Mouse (Mus musculus) cerebellum, adult 8-10 months (tissue): ENCODE results near the gene Actrt2.

Experiments
- DNase-seq: peaks from one replicate; pipeline ENCODE4 v3.0.0; 2022

Actrt2 gene

DNA sequence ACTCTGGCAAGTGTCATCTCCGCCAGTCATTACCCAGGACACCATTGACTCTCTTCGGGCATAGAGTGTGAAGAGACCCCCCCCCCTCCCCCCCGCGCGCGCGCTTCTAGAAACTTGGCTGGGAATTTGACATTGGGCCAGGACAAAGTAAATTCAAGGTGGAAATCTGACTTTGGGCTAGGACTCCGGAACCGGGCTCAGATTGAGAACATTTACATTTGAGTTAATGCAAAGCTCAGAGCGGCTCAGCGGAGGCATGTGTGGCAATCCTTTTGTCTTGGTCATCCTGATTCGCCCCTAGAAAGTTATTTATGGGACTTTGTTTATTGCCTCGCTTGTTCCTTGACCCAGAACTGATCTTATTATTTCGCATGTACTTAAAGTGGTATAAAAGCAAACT lies 14.6 kb upstream of the Actrt2 start:
- DNase-seq = no peak

DNA sequence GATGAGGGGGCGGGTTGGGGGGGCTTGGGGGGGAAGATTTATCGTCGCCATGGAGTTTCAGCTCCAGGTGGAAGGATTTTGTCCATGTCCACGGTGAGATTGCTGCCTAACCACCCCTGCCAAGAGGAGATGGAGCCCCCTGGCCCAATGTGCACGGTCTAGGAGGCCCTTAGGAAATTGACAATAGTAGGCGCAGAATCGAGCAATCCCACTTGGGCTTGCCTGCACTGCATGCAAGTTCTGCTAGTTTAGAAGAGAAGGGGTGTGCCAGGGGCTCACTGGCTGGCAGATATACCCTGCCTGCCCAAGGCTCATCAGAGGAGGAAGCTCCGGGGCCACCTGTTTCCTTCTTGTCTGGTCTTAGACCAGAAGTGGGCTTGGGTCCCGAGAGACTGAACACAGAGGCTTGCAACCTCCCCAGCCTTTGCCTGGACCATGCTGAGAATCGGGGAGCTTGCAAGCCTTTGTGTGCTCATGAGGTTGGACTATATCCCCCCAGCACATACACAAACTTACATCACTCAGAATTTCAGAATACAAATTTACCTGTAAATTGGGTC lies 7.9 kb upstream of the Actrt2 start:
- no peak for DNase-seq

DNA sequence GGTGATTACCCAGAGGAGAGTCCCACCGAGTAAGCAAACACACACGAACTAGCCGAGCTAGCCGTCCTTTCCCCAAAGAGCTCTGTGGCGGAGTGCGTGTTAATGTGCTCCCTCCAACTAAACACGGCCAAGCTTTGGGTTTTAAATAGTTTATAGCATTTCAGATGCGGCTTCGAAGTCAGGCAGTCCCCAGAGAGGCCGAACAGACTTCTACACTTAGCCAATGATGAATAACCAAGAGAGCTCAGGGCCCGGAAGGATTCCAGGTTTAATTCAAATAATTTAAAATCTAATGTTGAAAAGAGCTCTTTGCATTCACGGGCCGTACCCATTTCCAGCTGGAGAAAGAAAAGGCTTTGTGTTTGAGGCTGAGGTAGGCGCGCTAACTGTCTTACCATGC lies 7.3 kb upstream of the Actrt2 start:
- DNase-seq = no peak

DNA sequence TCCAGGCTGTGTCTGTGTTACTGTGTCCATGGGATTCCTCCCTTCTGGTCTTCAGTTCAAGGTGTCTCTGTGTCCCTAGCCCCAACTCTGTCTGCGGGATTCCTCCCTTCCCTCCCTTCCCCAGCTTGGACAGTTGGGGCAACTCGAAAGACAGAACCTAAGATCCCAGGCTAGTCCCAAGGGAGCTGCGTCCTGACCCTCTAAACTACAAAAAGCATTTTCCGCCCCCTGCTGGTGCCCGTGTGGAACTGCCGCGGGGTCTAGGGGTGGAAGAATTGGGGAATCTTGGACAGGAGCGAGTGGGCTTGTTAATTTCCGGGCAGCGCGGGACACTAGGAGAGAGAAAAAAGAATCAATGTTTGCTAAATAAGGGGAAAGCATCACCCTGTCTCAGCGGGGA lies 6.9 kb upstream of the Actrt2 start:
- DNase-seq = peak; percentile 10

DNA sequence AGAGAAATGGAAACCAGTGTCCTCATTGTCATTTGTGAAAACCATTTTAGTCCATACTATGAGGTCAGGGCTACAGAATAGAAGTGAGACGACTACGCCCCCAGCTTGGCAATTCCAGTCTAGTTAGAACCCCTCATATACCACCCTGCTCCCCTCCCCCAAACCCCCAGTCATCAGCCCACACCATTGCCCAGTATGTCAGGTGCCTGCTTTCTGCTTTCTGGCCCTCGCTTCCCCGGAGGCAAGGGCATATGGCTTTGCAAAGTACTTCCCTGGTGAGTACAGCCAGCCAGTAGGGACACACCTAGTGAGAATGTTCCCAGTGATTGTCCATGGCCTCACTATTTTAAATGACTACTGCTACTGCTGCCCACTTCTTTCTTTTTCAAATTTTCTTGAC lies 6.3 kb upstream of the Actrt2 start:
- no peak for DNase-seq

DNA sequence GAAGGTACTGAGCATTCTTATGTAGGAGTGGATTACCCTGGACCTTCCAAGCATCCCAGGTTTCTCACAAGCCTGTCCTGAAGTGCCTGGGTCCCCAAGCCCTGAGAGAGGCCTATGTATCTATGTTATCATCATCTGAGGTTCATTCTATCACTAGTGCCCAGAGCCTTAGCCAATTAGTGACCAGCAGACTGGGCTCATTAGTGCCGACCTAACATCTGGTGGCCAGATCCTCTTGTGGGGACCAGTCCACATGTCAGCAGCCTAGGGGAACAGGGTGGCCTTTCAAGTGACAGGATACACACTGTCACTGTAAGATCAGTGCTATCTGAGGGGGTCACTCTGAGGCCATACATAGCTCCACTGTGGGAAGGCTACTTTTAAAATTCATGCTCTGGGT lies 4.4 kb upstream of the Actrt2 start:
- DNase-seq = no peak

DNA sequence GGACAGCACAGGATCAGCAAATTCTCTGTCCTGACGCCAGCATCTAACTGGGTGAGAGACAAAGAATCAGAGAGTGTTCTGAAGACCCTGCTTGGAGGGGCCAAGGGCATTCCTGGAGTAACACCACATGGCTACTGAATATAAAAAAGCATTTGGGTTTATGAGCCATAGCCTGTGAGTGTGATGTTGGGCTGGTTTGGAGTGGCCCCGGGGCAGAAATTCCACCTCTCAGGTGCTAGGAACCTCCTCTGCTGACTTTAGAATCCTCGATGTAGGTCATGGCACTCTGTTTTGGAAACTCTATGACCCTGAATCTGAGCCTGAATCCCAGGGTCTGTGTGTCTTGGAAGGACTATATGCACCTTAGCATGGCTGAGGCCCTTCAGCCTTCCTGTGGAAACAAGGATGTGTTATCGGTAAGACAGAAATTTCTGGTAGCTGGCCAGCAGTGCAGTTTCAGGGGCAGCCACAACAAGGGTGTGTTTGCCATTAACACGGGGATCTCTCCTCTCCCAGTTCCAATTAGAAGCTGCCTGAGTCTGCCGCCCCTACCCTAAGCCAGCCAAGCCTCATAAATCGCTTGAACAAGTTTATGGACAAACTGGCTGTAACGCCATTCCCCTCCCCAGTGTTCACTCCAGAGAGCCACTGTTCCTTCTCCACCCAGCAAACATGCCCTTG lies 3.7 kb upstream of the Actrt2 start:
- no peak for DNase-seq

DNA sequence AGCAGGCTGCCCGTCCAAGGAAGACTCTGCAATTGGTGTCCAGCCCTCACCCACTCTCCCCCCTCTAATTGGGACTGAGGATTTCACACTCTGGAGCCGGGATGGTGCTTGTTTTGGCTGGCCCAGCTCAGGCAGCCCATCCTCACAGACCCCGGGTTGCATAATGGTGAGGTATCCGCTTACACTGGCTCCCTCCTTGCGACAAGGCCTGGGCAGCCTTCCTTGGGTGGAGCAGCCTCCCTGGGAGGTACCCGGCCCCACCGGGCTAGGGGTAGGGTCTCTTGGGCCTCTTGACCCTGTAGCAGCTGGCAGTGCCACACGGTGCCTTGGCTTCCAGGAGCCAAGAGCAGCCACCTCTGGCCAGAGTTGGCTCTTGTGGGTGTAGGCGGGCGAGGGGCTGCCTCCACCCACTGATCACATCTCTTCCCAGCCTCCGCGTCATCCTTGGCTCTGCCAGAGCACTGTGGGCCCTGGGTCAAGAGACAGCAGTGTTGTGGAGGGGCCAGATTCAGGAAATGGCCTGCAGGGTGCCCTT lies 4.9 kb downstream of the Actrt2 start:
- DNase-seq = no peak

DNA sequence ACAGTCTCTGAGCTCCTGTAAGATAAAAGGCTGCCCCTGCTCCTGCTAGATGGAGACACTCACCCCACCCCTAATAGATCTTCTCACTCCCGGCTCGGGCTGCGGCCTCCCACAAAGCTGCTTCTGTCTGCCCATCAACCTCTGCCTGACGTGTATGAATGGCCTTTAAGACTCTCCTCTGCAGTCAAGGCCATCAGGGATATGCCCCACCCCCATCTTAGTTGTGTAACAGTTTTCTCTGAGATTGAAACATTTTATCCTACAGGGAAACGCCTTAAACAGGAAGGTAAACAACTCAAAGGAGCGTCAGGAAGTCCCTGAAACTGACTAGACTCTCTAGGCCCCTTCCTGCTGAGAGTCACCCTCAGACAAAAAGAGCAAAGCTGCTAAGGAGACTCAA lies 6.4 kb downstream of the Actrt2 start:
- no peak for DNase-seq

DNA sequence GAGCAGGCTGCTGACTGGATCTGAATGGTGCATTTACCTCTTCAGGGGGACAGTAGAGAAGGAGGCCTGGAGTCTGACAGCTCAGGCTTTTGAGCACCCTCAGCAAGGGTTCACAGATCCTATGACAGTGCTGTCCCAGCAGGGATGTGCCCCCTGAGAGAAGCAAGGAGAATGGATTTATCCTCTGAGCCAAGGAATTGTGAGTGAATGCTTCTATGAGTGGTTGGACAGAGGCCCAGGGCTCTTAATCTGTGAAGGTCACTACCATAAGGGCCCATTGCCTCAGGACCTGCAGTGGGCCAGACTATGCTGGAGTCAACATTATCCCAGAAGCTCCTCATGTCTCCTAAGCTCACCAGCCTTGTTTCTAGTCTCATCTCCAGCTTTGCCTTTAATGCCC lies 7.6 kb downstream of the Actrt2 start:
- DNase-seq = no peak

DNA sequence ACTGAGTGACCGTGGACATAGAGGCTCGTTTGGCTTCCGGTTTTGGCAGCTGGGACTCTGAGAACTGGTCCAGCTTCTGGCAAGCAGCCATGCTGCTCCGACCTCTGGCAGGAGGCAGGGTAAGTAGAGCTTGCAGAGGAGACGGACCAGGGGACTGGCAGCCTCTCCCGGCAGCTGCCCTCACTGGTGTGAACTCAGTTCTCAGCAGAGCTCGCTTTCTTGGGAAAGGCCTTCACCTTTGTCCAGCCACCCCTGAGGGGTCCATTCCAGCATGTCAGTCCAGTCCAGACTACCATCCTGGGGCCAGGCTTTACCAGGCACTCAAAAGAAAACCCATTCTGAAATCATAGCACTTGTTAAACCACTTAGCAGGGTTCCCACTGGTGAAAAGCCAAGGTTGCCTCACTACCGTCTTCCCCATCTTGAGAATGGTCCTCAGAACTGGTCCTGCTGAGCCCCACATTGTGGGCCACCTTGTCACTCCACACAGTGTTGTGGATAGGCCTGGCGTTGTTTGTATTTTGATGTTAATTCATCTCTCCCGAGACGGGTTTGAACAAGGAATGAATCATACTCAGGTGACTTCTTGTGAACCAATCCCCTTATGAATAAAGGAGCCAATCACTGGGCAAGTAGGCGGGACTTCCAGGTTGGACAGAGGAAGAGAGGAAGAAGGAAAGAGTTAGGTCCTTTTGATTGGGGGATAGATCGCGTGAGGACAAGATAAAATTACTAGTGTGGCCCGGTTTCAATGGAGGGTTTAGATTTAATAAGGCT lies 12.3 kb downstream of the Actrt2 start:
- no peak for DNase-seq

DNA sequence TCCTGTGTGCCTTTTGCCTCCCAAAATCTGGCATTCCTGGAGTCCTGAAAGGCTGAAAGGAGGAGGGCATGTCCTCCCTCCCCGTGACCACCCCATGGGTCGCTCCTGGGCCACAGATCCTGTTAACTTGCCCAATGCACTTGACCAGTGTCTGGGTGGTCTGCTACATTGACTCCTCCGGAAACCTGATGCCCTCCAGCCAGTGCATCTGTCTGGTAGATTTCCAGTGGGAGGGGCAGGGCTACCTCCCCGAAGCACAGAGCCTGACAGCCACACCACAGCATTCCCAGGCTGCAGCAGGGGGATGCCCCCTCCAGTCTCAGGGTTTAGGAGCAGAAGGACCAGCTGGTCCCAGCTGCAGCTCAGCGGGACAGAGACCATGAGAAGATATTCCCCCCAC lies 15.2 kb downstream of the Actrt2 start:
- no peak for DNase-seq

DNA sequence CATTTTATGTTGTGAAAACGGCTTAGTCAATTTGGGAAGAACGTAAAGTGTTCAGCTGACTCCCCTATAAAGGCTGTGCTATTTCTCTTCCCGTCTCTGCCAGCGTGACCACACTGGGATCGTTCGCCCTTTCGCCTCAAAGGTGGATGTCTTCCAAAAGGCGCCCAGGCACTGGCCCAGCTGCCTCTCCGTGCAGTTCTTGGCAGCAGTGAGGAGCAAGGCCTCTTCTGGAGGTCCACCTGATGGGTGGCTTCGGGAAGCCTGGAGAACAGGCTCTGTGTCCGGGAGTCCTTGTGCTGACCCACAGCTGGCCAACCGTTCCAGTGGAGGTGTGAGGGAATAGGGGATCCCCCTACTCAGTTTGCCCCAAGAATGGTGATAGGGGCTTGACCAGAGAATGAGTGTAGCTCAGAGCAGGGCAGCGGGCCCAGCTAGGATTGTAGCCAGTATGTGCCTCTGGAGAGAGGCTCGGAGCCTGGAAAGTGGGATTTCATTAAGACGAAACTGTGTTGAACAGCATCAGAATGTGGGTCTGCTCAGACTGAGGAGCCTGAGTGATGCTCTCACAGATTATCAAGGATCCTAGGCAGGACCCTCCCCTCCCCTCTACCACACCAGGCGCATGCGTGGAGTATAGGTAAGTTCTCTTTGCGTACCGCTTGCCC lies 18.5 kb downstream of the Actrt2 start:
- DNase-seq = no peak

DNA sequence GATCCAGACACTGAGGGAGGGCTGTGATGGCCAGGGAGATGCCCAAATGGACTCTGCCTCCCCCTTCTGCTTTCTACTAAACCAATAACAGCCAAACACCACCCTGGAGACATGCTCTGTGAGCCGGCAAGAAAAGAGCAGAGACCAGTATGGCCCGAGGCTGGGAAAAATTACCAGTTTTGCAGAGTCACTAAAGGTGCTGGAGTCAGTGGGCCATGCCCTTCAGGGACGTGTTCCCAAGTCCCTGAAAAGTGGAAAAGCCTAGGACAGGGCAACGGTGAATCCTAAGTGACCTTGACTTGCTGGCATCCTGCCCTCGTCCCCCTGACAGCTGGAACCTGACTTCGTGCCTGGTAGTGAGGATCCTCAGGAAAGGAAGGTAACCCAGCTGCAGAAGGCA lies 25.2 kb downstream of the Actrt2 start:
- DNase-seq = no peak

DNA sequence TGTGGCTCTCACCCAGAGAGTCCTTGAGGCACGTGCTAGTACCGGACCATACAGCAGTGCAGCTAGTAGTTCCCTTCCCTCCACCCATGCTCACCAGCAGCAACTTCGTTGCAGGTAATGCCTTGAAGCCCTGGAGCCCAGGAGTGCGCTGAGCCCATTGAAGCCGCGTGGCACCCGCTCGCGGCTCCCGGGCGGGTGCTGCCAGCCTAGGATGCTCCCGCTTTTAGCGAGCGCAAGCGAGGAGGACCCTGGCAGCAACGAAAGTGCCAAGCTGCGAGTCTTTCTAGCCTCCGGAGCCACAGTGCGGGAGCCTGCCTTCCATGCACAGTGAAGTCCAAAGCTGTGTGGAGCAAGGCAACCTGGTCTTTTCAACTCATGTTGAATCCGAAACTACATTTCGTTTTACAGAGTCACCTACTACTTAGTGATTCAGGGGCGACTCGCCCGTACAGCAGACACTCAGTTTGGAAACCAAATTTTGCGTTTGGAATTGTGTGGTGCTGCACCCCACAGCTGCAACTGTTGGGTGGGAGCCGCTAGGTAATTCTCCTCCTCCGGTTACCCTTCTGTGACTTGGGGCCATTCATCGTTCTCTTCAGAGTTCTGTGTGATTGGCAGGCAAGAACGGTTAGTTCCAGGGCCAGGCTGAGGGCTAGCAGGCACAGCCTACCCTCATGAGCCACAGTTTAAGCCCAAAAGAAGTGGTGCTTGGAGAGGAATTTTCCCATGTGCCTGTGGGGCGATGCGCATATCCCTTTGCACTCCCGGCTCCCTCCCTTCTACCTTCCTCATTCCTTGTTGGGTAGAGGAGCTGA lies 26.2 kb downstream of the Actrt2 start:
- DNase-seq = no peak

DNA sequence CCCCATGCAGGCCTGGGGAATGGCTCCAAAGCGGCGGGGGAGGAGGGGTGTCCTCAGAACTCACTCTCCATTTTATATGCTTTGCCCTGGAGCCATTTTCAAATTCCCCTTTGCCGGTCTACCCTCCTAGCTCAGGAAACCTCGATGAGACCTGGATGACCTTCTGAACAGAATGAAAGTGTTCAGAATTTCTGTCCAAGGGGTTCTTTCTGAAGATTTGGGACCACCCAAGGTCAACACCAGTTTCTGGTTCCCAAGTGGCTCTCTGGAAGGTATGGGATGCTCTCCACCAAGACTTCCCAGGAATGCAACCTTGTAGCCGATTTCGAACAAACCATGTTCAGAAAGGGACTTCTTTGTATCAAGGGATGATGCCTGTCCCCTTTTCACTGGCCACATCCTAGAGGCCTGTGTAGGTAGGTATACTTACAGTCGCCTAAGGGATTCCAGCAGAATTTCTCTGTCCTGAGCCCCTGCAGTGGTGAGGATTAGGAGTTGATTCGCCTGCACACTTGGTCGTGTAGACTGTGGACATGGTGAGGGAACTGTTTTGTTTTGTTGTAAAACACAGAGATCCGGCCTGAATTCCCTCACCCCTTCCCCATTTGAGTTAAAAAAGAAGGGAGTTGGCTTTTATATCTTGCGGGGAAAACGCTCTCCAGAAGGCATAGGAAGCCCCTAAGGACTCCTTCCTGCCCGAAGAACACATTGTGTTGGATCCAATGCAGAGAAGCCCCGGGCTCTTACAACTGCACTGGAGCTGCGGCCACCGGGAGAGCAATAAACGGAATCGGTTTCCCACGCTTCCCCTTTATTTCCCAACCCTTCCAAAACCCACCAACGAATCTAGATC lies 27.0 kb downstream of the Actrt2 start:
- no peak for DNase-seq

DNA sequence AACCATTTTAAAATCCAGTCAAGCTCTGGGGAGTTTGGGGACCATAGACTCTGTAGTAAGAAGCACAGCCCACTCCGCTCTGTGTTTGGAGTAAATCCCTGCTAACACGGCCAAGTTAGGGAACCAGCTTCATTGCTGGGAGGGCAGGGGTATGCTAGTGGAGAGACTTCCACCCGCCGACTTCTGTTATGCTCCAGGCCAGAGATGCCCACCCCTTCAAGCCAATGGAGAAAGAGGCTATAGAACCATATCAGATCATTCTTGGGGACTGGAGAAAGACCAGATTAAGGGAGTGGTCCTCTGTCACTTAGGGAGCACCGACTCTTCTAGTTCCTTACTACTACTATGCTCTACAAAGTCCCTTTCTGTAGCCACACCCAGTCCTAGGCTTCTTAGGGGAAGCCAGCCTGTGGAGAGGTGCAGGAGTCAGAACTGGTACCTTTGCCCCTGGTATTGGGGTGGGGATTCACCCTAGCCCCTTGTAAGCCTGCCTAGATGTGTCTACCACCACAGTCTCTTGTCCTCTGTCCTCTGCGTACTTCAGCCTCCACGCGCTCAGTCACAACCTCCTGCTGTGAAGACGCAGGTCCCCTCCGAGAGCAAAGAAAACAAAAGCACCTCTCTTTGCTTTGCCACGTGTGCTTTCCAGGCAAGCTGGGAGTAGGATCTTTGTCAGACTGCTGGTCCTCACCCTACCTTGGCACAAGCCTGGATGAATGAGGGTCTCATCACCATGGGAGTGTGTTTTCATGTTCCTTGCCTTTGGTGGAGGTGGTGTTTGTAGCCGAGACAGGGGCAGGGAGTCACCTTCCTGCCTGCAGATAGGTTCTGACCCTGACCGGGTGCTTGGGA lies 27.9 kb downstream of the Actrt2 start:
- no peak for DNase-seq

DNA sequence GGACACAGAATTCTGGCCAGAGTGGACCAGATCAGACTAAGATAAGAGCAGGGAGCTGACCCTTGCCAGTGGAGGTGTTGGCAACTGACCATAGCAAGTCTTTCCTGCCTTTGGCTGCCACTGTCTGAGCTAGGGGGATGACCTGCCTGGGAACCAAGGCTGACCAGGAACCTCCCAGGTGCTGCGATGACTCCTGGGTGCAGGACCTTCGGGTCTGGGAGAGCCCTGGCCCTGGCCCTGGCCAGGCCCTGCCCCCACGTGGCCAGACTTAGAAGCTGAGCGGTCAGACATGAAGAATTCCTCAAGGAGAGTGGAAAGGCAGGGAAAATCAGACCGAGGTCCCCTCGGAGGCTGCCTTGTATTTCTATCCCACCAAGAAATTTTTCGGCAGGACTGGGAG lies 28.5 kb downstream of the Actrt2 start:
- no peak for DNase-seq

DNA sequence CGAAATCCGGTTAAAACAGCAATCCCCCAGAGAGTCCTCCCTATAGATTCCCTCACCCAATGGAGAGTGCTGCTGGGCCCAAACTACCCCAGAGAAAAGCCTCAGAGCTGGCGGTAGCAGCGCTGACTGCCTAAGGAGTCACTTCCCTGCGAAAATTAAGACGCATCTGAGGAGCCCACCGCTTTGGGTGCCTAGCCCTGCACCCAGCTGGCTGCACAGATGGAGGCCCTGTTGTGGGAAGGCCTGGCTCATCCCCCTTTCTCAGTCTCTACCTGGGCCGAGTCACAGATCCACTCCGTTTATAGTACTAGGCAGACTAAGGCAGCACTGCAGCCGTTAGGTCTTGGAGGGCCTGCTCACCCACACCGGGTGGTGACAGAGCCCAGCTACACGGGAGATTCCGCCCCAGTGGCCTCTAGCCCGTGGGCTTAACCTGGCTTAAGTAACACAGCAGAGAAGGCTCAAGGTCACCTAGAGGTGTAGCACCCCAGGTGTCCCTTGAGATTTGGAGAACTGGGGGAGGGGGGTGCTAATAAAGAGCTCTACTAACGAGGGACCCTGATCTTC lies 29.3 kb downstream of the Actrt2 start:
- no peak for DNase-seq
